Mouse (Mus musculus): ENCODE measurements at regions not wholly inside any gene's neighbourhood (a gene's known extent, or its start where the extent isn't known, plus 50 kb on each side); places are given as distances from the start of the nearest gene placed in this dataset.

DNA sequence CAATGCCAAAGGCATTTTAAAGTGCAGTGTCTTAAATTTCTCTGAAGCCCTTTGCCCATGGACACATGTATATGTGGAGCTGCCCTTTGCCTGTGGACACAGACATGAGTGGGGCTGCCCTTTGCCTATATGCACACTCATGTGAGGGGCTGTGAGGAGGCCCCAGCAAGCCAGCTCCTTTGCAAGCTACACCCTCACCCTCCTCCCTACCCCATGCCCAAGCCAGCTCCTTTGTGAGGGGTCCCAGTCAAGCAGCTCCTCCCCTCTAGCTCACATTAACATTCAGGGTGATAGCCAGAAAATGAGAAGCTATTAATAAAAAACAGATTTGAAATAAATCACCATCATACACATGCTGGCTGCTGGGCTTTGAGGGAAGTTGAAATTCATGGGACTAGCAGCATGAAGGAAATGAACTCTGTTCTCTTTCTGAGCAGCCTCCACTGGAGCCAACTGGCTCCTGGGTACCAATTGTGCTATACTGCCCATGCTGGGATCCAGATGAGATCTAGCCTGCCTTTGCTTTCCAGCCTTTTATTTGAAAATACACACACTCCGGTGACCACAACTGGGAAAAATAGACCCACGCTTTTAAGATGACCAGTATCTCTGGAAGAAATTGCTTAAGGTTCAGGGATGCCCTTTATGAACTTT is 151.4 kb downstream of the Abcc12 start:
- DNase-seq (ENCODE audit: low spot score in 2 of 2): no peak

GRCm38 (mm10) chr8:86428131-86428530 is 152.4 kb downstream of the Abcc12 start:
- no peak for DNase-seq (ENCODE audit: low spot score in 2 of 2)

DNA sequence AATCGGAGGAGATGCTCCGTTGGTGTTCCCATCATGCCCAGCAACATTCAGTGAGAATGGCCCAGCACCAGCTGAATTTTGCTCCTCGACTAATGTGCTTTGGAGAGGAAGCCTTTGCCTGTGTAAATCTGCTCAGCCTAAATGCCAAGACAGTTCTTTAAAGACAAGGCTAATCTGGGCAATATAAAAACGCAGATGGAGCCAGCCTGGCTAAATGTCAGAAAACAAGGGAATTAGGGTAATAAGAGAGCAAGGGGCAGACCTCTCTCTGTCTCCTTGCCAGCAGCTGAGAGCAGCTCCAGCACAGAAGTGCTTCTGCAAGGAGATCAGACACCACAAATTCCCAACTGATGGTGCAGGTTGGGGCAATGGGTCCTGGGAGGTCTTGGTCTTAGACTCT is 154.4 kb downstream of the Abcc12 start:
- DNase-seq (ENCODE audit: low spot score in 2 of 2): no peak

- no peak for DNase-seq (ENCODE audit: low spot score in 2 of 2)
Measured at GRCm38 (mm10) chr8:86425382-86425781, 155.1 kb downstream of the Abcc12 start.

DNA sequence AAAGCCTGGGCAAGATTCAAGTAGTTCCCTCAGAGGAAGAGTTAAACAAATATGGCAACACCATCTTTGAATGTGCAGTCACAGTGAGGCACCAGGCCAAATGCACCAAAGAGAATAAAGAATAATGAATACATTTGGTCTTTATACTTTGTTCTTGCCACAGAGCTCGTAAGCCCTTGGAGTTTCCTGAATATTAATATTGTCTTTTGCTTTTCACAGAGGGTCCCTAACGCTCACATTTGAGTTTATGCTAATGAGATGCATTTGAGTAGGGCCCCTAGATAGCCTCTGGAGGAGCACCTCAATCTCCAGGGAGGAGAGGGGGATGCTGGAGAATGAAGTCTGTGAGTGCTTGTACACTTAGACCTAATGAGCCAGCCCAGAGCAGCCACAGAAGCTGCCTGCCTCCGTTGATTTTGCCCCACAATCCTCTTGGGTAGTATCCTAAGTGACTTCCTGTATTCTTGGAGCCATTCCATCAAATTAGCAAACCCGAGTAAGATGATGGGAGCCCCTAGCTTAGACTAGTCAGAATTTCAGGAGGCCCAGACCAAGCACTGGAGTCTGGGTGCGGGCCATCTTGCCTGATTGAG is 161.3 kb downstream of the Abcc12 start:
- DNase-seq (ENCODE audit: low spot score in 2 of 2): no peak

DNA sequence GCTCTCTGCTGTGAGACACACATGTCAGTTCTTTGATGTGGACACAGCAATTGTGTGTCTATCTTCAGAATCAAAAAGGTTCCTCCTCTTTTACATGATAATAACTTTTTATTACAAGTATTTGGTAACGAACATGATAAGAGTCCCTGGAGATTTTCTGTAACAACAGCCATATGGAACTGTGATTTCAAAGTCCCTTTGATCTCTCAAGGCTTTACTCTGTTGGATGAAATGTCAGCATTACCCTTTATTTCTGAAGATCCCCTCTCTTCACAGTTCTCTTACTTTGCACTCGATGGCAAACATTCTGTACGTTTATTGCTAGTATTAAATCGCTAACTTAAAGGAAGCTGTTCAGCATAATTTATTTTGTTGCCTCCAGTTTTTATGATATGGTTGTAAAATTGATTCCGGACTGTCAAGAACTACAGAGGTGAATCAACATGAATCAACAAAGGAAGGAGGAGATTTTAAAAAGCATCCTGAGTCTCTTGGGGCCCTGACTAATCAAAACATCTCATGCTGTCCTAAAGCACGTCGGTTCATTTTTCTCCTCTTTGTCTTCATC is 162.0 kb downstream of the Abcc12 start:
- DNase-seq (ENCODE audit: low spot score in 2 of 2): no peak

DNA sequence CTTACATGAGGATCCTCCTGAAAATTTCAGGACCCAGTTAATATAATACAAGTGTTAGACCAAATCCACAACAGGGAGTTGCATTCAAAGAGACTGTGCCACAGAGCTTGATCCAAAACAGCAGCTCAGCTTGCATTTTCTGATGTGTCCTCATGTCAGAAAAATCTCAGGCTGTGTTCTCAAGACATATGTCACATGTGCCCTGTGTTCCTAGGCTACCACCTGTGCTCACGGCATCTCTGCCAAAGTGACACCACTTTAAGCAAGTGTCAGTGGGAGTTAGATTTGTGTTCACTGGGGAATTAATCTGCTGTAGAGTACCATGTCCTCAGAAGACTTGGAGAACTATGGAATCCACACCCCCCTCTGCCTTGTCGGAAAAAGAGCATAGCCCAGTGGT is 165.3 kb downstream of the Abcc12 start:
- DNase-seq (ENCODE audit: low spot score in 2 of 2): no peak

DNA sequence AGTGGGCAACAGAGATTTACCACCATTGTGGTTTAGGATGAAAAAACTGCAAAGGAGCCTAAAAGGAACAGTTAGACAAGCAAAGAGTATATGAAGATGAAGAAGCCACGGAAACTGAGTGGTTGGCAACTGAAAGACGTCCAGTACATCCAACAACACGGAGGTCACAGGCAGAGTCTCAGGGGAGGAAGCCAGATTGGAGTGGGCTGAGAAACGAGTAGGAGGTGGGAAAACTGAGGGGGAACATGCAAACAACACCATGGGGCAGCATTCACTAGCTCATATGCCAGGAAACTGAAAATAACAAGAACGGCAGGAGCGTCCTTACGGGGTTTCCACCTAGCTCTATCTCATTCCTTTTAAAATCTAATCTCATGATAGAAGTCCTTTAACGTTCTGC is 169.3 kb downstream of the Abcc12 start:
- peak in 1 of 2 experiments; percentile 56 for DNase-seq (ENCODE audit: low spot score in 2 of 2)

DNA sequence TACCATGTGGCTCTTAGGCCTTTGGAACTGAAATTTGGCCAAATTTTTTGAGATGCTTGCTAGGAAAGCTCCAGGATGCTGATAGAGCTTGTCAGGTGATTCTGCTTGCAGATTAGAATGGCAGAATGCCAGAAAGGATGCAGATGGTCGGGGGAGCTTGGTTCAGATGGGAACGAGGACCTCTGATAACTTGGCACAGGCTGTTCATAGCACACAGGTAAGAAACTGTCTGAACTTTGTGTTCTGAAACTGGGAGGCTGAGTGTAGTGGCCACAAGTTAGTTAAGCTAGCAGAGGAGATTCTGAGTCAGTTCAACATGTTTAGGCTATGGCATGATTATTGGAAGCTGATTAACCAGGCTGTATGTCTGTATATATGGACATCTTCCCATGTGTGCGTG is 174.3 kb downstream of the Abcc12 start:
- no peak for DNase-seq (ENCODE audit: low spot score in 2 of 2)

GRCm38 (mm10) chr8:86403434-86403833 is 177.1 kb downstream of the Abcc12 start:
- no peak for DNase-seq (ENCODE audit: low spot score in 2 of 2)

DNA sequence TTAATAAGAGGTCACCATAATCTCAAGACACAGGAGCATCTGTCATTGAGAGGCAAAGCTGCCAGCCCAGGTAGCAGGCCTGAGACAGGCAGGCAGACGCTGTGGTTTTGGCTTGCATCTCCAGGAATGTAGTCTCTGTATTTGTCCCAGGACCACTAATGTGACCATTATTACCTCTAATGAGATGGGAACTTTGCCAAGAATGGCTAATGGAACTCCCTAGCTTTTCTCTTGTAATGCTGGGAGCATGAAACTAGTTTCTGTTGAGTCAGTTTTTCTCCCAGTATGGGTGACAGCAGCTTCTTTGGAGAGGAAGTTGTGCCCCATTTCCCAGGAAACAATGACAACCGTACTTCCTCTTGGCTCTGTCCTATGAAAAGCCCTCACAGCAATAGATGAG is 178.5 kb downstream of the Abcc12 start:
- DNase-seq (ENCODE audit: low spot score in 2 of 2): no peak

GRCm38 (mm10) chr8:86395121-86395520 is 185.4 kb downstream of the Abcc12 start:
- DNase-seq (ENCODE audit: low spot score in 2 of 2): no peak

GRCm38 (mm10) chr8:86393835-86394234 is 186.7 kb downstream of the Abcc12 start:
- no peak for DNase-seq (ENCODE audit: low spot score in 2 of 2)

DNA sequence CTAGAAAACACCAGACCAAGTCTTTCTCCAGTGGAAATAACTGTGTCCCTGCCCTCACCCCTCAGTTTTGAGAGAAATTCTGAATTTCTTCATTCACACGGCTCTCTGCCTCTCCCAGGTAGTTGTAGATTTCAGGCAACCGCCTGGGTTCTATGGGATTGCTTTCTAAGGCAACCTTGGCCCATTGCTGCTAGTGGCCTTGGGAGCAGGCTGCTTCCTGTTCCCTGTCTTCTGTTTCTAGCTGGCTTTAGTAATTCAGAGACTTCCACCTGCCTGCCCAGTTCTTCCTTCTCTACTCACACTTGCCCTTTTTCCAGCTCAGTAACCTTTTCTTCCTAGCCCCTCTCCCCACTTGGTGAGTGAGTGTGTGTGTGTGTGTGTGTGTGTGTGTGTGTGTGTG is 187.1 kb downstream of the Abcc12 start:
- DNase-seq (ENCODE audit: low spot score in 2 of 2): no peak

DNA sequence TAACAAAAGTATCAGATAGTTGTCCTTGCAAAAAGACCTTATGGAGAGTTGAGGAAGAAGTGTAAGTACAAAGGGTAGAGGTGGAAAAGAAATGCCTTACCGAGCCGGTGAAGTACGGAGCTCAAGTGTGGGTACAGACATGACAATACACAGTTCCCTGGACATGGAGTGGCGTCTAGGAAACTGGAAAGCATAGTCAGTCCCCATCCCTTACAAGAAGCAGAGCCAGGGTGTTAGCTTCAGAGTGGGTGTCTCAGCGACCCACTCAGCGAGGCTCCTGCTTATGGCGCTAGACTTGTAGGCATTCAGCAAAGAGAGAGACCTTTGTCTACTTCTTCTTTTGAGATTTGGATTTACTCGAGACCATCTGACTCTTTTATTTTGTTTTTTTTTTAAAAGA is 189.8 kb downstream of the Abcc12 start:
- DNase-seq (ENCODE audit: low spot score in 2 of 2): no peak

DNA sequence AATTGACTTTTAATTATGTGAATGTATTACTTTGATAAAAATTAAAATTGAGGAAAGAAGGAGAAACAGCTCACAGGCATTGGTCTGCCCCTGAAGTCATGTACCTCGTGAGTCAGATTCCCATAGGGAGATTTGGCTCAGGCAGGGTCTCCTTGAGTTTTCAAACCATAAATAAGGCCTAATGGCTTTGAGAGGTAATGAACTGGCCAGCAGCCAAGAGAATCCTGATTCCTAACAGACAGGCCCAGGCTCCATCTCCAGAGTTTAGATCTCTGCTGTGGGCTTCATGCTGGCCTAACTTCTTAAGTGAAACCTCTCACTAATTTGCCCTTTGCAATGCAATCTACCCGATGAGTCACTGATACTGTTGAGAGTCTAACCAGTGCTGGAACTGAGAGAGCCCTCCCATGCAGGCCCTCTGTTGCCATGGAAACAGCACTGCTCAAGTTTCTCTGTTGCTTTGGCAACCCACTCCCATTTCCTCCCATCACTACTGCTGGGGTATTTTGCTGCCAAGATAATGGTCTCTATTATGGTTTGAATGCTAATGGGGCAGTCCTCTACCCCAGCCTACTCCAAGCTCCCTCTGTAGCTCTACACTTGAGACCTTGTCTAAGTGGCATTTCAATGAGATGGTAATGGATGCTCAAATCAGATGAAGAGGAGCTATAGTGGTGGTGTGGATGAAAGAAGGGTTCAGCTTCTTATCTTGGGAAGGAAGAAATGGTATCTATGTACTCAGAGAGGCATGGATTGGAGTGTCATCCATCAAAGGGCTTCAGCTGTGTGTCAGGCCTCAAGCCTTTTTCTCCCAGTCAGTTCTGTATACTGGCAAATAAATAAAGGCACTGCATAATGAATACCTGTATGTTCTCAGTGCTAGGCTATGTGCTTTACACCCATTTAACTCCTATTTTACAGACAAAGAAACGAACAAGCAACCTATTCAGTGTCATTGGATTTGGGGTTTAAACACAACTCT is 190.5 kb downstream of the Abcc12 start:
- peak; percentile 85 to 88 for DNase-seq (ENCODE audit: low spot score in 2 of 2)

DNA sequence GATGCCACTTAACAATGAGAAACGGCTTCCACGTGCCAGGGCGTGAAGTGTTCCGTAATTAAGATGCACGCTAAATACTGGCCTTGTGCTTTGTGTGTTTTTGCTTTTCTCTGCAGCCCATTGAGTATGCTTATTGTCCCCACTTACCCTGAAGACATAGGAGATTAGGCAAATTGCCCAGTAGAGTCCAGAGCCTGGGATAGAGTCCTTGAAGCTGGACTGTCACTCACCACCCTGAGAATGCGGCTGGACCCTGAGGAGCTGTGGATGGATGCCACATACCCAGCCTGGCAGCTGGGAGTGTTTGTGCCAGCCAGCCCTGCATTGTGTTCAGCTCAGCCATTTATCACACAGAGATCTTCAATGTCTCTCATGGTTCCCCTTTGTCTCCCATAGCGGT is 195.2 kb downstream of the Abcc12 start:
- no peak for DNase-seq (ENCODE audit: low spot score in 2 of 2)

DNA sequence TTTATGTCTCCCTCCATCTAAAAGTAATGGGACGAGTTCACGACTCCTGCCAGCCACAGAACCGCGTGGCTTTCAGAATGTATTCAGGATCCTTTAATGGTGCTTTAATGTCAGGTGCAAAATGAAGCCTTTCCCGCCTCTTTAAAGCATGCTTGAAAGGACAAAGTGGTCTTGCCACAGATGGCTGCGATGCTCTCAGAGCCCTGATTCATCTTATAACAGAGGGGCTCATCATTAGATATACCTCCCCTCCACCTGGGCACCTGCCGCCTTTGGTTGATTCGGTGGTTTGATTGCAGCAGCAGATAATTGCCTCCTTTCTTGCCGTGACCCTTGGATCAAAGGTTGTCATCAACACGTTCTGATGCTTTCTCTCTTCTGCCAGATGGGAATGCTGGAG is 198.5 kb downstream of the Abcc12 start:
- no peak for DNase-seq (ENCODE audit: low spot score in 2 of 2)

GRCm38 (mm10) chr8:86368062-86368461 is 212.4 kb downstream of the Abcc12 start:
- DNase-seq (ENCODE audit: low spot score in 2 of 2): no peak

- no peak for DNase-seq (ENCODE audit: low spot score in 2 of 2)
Measured at GRCm38 (mm10) chr8:86366636-86367035, 213.8 kb downstream of the Abcc12 start.

GRCm38 (mm10) chr8:86365726-86366125 is 214.8 kb downstream of the Abcc12 start:
- no peak for DNase-seq (ENCODE audit: low spot score in 2 of 2)

GRCm38 (mm10) chr8:86364898-86365297 is 215.6 kb downstream of the Abcc12 start:
- DNase-seq (ENCODE audit: low spot score in 2 of 2): no peak
